Mouse (Mus musculus): ENCODE results near the gene Astn2. TPM values are rescaled to one million over a fixed set of nuclear protein-coding genes. Genes with fewer than 3 reads are reported as not detected.

Gene Astn2
- not detected for polyA plus RNA-seq (2017; shearing (Covaris generic))

DNA sequence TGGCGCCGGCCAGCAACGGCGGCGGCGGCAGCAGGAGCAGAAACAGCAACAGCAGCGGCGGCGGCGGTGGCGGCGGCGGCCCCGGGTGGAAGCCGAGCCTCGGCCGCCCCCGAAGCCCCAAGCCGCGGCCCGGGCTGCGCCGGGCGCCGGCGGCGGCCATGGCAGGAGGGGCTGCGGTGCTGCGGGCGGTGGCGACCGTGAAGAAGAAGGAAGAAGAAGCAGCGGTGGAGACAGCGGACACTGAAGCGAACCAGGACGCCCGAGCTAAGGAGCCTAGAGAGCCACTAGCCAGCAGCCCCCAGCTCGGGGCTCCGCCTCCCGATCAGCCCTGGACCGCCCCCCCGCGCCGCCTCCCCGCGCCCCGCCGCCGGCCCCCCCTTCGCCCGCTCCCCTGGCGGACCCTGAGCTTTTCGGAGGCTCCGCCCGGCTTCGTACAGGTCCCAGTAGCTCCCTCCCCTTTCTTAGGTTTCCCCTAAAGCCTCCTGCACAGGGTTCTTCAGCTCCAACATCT, at the start of gene Astn2:
TSS of gene Astn2 (minus strand) at position 411 of the 511 bp plus-strand sequence.
- no peak for ATAC-seq

DNA sequence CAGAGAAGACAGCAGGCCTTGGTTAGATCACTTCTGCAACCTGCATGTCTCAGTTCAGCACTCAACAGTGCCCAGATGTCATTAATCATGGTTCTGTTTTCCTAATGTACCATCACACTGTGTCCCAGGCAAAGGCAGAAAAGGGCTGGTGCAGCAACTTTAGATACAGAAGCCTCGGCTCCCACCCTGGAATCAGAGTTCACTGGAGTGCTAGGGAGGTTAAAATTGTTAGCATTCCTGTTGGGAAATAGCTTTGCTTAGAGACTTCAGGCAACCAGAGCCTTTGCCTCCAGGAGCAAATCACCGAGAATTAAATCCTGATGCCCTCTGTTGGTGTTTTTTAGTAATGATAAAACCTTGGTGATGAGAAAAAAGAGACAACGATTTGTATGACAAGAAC, 45.7 kb upstream of the Astn2 start:
- no peak for ATAC-seq

DNA sequence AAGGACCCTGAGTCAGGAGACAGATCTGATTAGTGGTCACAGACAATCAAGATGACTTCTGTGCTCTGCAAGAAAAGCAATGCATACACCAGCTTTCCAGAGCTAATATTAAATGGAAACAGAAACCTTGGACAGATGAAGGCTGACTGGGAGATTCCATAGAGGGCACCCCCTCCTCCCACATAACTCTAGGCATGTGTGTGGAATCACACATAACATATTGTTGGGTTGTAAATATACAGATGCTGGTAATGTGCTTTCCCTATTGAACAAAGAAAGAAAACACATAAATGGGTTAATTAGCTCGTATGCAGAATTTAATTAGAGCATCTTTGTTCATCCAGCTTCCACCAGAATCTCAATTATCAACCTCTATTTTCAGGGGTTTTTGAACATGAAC, 26.8 kb upstream of the Astn2 start:
- no peak for ATAC-seq

DNA sequence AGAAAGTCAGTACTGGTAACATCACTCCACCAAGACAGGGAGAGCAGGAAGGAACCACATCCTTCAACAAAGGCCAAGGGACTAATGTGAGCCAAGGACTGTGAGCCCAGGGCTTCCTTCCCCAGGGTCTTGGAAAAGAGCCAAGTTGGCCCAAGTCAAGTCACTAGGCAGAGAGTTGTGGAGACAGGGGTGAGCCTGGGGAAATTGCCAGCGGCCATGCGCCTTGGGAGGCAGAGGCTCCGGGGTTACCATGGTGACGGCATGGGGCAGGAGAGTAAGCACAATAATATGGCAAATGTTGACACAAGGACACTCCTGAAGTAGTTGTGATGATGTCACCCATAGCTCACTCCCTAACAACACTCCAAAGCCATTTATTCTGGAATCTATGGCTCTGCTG, 21.4 kb upstream of the Astn2 start:
- no peak for ATAC-seq

DNA sequence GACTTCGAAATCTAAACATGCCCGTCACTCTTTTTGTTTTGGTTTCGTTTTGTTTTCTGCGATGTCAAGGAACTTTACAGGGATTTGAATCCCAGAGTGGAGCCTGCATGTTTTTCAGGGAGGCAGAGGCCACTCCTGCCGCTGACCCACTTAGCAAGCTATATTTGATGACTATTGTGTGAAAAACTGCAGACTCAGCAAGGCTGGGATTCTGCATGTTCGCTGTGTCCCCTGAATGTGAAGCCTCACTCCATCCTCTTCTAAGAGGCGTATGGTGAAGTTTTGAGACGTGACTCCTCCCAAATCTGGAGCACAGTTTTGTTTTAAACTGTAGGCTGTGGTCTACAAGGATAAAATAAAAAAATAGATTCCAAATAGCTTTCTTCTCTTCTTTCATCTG, 10.4 kb upstream of the Astn2 start:
- no peak for ATAC-seq

DNA sequence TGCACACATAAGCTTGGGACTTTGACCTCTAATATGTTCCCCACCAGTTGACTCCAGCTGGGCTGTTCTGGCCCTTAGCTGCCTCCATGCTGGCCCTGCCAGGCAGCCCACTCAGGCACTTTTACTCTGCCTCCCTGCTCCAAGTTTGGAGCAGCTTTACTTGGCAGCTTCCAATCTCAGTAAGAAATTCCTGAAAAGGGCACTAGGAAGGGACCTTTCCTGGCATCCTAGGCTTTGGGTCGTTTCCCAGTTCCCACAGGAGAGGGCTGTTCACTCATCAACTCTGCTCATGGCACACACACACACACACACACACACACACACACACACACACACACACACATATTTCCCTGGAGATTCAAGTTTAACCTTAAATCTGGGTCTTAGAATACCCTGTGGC, 675 bp upstream of the Astn2 start:
- ATAC-seq = no peak

DNA sequence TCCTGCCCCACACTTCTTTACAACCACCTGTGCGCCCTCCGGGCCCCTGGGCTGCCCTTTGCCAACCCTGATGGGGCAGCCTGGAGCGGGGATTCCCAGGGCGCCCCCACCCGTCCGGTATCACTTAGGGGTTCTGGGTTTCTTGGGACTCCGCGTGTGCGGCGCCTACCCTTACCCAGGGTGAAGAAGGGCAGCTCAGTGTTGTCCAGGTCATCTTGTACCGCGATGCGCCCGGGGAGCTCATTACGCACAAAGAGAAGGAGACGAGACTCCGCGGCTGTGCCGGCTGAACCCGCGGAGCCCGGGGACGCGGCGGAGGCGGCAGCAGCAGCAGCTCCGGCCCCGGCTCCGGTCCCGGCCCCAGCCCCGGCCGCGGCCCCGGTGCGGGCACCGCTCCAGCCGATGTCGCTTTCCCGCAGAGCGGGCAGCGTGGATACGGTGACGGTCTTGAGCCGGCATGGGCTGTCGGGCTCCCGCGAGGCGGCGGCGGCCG, 657 bp downstream of the Astn2 start:
- no peak for ATAC-seq

DNA sequence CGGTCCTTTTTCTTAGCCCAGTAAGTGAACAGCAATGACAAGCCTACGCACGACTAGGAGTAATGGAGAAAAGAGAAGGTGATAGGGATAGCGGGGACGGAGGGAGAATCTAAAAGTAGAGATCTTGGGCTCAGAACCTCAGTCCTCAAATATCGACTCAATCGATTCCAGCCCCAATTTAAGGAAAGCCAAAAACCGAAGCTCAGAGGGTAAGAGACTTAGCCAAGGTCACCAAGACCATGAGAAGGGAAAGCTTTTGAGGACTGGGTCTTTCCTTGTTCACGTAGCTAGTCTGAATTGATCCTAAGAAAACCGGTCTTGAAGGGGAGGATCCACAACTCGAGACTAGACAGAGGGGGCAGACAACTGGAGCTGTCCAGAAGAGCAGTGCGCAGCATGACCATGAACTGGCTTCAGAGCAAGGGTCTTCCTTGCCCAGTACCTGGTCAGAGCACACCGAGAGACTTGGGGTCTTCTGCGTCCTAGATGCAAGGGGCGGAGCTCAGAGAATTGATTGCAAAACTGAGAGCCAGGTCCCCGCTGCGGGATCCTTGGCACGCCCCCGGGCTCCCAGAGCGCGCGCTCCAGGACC, 1.2 kb downstream of the Astn2 start:
- no peak for ATAC-seq

DNA sequence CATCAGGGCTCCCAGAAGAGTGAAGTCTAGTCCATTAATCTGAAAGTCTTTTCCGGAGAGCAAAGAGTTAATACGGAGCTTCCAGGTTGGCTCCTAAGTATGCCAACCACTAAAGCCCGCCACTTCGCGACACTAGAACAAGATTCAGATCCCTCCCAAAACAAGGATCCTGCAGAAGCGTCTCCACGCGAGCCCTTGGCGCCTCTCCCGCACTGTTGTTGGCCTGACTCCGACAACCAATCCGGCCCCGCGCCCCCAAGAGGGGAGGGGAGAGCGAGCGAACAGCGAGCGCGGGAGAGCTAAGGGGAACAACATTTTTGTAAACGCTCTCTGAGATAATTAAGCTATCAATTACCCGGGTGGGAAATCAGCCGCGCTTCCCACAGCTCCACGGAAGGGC, 1.8 kb downstream of the Astn2 start:
- no peak for ATAC-seq

DNA sequence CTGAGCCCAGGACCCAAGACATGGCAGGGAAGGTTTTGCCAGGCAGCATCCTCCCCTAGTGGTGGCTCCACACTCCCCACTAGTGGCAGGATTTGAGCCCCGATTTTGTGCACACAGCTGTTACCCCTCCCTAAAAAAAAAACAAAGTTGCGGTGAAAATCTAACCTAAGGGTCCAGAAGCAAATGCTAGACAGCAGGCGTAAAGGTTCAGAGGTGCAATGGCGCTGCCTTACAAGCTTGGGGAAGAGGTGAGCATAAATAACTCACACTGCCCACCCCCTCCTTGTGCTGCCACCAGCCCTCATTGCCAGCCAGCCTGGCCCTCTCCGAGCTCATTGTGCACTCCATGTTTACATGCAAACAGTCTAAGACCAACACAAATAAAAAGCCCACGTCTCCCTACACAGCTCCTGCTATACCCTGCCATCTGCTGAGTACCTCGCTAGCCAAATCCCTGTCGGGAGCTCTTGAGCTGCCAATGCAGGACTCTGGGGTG, 3.2 kb downstream of the Astn2 start:
- ATAC-seq = no peak

DNA sequence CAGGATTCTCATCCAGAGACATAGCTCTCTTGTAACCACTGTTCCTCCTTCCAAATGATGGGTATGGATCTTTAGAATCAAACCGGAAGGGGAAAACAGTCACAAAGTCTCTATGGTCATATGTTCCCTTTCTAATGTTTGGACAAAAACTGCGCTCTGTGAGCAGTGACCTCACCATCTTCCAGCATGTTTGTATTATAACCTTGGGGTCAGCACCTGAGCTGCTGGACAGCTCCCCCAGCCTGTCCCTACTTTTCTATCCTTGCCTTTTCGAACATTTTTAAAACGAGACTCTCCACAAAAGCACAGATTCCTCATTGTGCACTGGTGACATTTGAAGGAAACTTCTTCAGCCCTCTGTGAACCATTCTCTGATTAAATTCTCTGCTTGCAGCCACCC, 5.3 kb downstream of the Astn2 start:
- no peak for ATAC-seq

DNA sequence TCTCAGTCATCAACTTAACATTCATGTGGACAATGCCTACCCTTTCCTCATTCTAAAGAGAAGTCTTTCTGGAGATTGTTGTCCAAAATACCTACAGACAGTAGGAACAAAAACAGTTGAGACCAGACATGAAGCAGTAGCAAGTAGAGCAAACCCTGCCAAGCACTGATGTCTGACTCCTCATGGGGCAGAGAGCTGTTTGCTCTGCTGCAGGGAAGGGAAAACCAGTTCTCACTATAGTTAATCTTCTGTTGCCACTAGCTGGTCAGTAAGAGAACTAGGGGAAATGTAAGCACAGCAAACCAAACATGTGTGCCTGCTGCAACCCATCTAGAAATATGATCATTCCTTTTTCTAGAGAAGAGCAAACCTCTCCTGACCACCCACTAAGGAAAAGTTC, 7.2 kb downstream of the Astn2 start:
- ATAC-seq = no peak

DNA sequence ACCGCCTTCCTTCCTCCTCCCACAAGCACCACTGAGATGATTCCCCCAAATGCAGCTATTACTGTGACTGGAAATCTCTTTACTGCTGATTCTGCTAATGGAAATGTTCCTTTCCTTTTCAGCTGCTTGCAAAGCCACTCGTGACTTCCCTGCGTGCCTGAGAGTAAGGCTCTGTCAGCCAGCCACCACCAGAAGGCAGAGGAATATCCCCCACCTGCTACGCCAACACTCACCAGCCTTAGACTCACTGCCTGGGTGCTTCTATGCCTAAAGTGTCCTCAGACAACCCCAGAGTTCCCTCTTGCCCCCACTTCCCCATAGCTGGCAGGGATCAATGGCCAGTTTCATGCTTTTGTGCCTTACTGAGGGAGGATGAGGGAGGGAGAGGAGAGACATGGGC, 11.1 kb downstream of the Astn2 start:
- ATAC-seq = no peak

DNA sequence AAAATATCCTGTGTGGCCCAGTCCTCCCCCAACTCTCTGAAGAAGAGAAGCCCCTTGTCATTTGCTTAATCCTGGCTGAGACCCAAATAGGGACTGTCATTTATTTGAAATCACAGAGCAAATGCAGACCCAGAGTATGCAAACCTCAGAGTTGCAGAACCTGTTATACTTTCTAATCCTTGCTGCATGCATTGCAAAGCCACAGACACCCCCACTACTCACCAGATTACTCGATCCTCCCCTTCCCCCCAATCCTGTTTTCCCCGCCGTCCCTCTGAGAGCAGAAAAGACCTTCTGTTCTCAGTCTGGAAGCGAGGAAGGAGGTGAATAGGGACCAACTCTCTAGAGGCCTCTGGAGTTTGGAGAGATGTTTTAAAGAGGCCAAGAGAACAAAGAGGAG, 13.9 kb downstream of the Astn2 start:
- ATAC-seq = no peak

DNA sequence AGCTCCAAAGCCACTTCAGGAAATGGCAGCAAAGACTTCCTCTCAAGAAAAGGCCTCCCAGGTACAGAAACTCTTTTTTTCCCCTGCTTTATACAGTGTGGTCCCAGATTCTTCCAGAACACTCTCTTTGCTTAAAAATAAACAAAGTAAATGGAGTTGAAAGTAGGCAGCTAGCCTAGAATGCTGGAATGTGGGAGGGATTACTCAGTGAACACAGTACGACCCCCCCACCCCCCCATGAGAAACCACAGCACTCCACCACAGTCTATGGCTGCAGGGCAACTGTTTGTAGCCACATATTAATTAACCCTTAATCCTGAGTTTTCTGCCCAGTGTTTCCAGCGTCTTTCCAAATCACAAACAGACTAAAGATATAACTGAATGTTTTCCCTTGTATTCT, 25.8 kb downstream of the Astn2 start:
- ATAC-seq = no peak

DNA sequence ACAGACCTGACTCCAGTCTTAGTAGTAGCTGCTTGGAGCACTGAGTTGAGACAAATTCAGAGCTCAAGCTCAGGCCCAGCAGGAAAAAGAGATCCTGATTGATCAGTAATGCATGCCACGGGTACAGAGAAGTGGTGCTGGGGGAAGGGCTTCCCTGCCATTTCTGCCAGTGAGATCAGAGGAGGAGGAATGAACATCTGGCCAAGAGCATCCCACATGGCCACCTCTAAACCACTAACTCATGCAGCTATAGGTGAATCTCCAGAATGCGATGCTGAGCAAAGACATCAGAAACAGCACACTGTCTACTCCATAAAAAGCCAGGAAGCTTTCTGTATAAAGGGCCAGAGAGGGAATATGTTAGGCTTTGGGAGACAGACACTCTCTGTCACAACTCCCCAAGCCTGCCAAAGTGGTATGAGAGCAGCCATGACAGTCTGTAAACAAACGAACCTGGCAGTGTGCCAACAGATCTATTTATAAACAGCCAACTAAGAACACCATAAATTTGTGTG, 33.8 kb downstream of the Astn2 start:
- ATAC-seq = no peak

DNA sequence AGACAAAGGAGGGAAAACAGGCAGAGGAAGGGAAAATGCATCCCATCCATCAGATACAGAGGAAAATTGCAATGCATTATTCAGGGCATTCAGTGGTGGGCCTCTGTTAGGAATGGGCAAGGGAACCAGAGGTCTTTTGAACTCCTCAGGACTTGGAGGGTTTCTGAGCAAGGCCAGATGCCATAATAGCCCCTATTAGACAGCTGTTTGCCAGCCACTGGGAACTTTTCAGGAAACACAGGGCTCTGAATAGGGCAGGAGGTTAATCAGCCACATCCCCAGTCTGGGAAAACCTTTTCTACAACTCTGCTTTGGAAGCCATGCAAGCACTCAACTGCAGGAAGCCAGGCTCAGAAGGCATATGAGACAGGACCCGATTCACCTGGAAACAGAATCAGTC, 38.9 kb downstream of the Astn2 start:
- no peak for ATAC-seq

DNA sequence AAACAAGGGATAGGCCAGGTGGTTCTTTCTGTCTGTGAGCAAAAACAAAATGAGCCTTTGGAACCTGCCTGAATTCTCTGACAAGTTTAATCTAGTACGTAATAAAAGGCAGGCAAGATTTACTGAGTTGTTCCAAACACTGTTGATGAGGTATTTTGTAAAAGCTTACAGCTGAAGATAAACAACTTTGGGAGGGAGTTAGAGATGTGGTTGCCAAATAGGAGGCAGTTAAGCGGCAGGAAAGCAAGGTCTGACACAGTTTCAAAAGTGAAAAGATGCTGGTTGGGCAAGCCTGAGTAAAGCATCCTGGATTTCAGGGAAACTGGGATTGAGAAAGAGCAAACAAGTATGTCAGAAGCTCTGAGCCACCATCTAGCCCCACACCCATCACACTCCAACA, 59.8 kb downstream of the Astn2 start:
- no peak for ATAC-seq

DNA sequence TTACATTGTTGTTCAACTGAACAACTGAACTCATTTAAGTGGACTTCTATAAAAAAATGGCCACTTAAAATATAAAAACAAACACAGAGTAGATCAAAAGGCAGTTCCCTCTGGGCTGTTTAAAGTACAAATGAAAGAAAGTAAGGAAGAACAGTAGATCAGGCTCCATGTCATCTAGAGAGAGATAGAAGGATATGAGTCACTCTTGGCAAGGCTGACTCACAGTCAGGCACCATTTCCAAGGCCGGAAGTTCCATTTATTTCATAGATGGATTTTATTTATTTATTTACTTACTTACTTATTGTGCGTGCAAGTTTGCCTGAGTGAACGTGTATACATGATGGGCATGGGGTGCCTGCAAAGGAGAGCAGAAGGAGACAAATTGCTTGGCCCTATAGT, 67.0 kb downstream of the Astn2 start:
- no peak for ATAC-seq

DNA sequence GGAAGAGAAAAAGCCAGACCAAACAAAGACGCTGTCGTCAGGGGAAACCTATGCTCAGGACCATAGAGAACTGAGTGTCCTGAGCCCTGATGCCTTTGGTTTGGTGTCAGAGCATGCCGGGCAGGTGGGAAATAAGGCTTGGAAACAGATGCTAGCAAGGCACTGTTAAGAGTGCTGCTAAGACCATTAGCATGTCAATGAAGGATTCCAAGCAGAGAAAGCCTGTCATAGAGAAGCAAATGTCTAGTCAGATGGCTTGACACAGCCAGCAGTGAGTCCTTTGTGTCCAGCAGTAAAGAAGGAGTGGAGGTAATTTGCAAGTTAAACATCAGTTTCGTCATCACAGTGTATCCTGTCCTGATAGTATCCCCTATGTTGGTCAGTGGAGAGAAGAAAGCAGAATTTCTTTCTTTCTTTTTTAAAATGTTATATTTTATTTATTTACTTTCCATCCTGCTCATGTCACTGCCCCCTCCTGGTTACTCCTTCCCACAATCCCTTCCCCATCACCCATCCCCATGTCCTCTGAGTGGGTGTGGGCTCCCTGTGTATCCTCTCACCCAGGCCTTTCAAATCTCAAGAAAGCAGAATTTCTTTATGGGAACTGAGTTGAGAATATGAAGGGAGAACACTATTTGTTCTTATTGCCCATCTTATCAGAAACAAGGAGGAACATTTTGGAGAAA, 73.7 kb downstream of the Astn2 start:
- ATAC-seq = no peak

DNA sequence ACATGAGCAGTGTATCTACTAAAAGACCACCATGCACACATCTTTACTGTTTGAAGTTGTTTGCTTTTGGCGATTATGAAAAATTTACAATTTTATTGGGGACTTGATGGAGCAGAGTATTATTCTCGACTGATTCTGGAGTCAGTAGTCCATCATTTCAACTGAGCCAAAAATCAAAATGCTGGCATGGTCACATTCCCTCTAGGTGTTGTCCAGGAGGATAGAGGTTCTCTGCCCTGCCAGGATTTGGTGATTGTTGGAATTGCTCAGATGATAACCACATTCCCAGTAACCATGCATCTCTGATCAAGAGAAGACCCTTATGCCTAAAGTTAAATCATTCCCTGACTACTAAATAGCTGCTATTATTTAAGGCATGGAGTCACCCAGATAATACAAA, 83.4 kb downstream of the Astn2 start:
- no peak for ATAC-seq

DNA sequence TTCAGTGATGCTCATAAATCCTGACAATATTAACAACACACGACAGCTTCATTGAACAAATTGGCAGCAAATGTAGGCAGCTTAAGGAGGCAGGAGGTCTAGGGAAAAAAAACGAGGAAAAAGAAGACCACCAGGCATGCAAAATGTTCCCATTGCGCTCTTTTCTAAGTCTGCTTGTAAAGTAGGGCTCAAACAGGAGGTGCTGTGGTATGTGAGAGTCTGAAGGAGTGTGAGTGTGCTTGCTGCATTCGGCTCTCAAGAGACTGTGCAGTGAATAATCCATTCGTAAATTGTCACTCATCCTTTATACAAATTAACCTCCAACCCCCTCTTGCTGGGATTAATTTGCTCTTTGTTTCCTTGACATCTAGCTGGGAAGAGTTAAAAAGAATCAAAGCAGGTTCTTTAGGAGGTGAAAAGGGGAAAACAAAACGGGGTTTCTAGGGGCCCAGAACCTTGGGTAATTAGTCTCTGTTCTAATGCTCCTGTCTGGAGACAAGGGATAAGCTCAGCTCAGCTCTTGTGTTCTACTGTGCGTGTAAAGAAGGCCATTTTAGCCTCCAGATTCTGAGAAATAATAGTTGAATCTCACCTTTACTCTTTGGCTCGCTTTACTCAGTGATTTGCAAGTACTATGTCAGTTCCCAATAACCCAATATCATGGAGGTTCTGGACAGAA, 89.5 kb downstream of the Astn2 start:
- ATAC-seq = no peak

DNA sequence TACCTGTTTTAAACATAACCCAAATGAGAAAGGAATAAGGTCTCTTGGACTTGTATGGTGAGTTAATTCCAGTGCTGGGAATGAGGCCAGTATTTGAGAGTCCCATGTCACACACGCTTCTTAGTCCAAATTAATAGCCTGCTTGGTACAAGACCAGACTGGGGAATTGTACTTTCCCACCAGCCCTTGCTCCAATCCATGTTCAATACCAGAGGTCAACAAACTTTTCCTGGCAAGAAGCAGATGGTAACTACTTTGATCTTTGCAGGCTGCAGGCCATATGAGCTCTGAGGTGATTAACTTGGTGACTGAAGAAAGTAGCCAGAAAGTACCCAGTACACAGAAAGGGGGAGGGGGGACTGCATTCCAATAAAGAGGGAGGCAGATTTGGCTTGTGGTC, 91.7 kb downstream of the Astn2 start:
- ATAC-seq = no peak

Data from CD4-positive, CD25-positive, alpha-beta regulatory T cell, adult 4 months (primary cell).